ENCODE assay signal across 10 mouse cellular contexts in the genomic region with DNA sequence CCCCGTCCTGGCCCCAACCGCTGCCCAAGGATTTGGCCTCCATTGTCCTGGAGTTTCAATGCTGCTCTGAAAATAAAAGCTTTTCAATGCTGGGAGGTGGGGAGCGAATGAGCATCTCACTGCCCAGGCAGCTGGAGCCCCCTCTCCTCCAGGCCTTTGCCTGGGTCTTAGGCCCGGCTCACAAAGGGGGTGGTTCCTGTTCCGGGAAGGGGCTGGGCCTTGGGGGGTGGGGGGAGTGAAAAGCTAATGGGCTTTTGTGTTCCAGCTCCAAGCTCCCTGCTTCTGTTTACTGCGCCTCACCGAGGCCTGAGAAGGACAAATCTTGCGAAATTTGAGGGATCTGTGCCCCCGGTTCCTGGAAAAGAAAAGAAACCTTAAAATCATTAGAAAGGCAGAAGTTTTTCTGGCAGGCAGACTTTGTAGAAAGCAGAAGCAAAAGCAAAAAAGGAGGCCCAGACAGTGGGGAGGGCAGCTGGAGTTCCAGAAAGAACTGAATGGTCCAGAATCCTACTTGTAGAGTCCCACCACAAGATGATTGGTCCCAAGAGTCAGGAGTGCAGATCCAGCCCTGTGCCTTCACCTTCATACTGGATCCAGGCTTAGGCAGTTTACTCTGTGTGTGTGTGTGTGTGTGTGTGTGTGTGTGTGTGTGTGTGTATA. TPM values are rescaled to one million over a fixed set of nuclear protein-coding genes. Genes with fewer than 3 reads are reported as not detected.
A peak's percentile ranks its signal among the peaks of the same experiment; 100 is the strongest.
DNase-seq lines count a peak whose midpoint lies in the region; ATAC-seq lines count a peak whose summit lies in the region.
"Had no signal": no experiment of that assay in that cellular context is flagged by ENCODE, and none has a peak within 500 bp of the region (broad histone marks: within the 10 kb centered on the region; RNA-seq: fewer than 3 reads in every experiment).

No protein-coding gene starts in this region.

- no peak overlapping the region for H3K27ac ChIP-seq in heart, embryonic 12.5 days (ENCODE audit: poor library complexity, severe bottlenecking)
- H3K27ac ChIP-seq in hindbrain, embryonic 14.5 days = no peak overlapping the region
- H3K27ac ChIP-seq in midbrain, embryonic 16.5 days (ENCODE audit: low read length) = no peak overlapping the region
- no peak overlapping the region for H3K27ac ChIP-seq in kidney, embryonic 15.5 days
- H3K27ac ChIP-seq: lung, embryonic 15.5 days had no signal

- WGBS in heart, embryonic 12.5 days = 57% methylated on average over 9 of the region's 9 CpGs
- WGBS in hindbrain, embryonic 14.5 days = 8% methylated on average over 9 of the region's 9 CpGs
- WGBS in midbrain, embryonic 16.5 days = 4% methylated on average over 9 of the region's 9 CpGs
- WGBS in kidney, embryonic 15.5 days = 50% methylated on average over 9 of the region's 9 CpGs

- H3K9ac ChIP-seq in heart, embryonic 12.5 days = no peak overlapping the region
- H3K9ac ChIP-seq in hindbrain, embryonic 14.5 days = no peak overlapping the region
- H3K9ac ChIP-seq in midbrain, embryonic 16.5 days (ENCODE audit: low read depth, low read length) = no peak overlapping the region
- no peak overlapping the region for H3K9ac ChIP-seq in kidney, embryonic 15.5 days
- H3K9ac ChIP-seq: lung, embryonic 15.5 days had no signal

- H3K4me1 ChIP-seq in heart, embryonic 12.5 days (replicated peaks) = peaks cover 3% of the 10 kb centered on the region; the same call in 1 of the 2 replicates
- H3K4me1 ChIP-seq in hindbrain, embryonic 14.5 days (replicated peaks; ENCODE audit: control insufficient read depth, insufficient read depth, low read length) = no peaks in the 10 kb centered on the region
- H3K4me1 ChIP-seq in midbrain, embryonic 16.5 days (ENCODE audit: control insufficient read depth, insufficient read depth, low read length) = peaks cover 8% of the 10 kb centered on the region; the same call in 1 of the 2 replicates
- peaks cover 24% of the 10 kb centered on the region for H3K4me1 ChIP-seq in kidney, embryonic 15.5 days
- H3K4me1 ChIP-seq: lung, embryonic 15.5 days had no signal

- no peaks in the 10 kb centered on the region for H3K27me3 ChIP-seq in heart, embryonic 12.5 days (replicated peaks)
- H3K27me3 ChIP-seq in hindbrain, embryonic 14.5 days (ENCODE audit: control insufficient read depth, insufficient read depth, low read length) = no peaks in the 10 kb centered on the region
- no peaks in the 10 kb centered on the region for H3K27me3 ChIP-seq in midbrain, embryonic 16.5 days (ENCODE audit: control insufficient read depth, insufficient read depth, low read depth, low read length)
- H3K27me3 ChIP-seq in kidney, embryonic 15.5 days = peaks cover 31% of the 10 kb centered on the region
- H3K27me3 ChIP-seq: lung, embryonic 15.5 days had no signal

- DNase-seq in heart, adult 18-20 months = peak; percentile 43
- DNase-seq in embryo, embryonic 11 days = peak; percentile 81
- DNase-seq in hindbrain, embryonic 14.5 days (ENCODE audit: low spot score) = no peak
- DNase-seq in thymus, postnatal 25 days = no peak
- no peak for DNase-seq in urinary bladder, postnatal 36 days (ENCODE audit: low spot score in 2 of 2)
- DNase-seq: heart, postnatal 36 days had no signal

- no peak overlapping the region for H3K4me2 ChIP-seq in heart, embryonic 12.5 days
- H3K4me2 ChIP-seq in hindbrain, embryonic 14.5 days (replicated peaks) = no peak overlapping the region
- H3K4me2 ChIP-seq in midbrain, embryonic 16.5 days (ENCODE audit: low read length) = no peak overlapping the region
- H3K4me2 ChIP-seq in kidney, embryonic 15.5 days = no peak overlapping the region
- H3K4me2 ChIP-seq: lung, embryonic 15.5 days had no signal

- ATAC-seq in heart, embryonic 12.5 days (ENCODE audit: insufficient number of reproducible peaks, low FRiP score) = no peak
- peak; percentile 62 for ATAC-seq in hindbrain, embryonic 14.5 days (ENCODE audit: low FRiP score)
- ATAC-seq in midbrain, embryonic 16.5 days = peak; percentile 49; the same call in 1 of the 2 replicates
- ATAC-seq in kidney, embryonic 15.5 days (replicated peaks; ENCODE audit: low FRiP score) = no peak

- H3K9me3 ChIP-seq in heart, embryonic 12.5 days (replicated peaks) = no peaks in the 10 kb centered on the region
- H3K9me3 ChIP-seq in hindbrain, embryonic 14.5 days (ENCODE audit: control insufficient read depth, low read length) = no peaks in the 10 kb centered on the region
- no peaks in the 10 kb centered on the region for H3K9me3 ChIP-seq in midbrain, embryonic 16.5 days (replicated peaks; ENCODE audit: control insufficient read depth, low read length, poor library complexity, severe bottlenecking)
- H3K9me3 ChIP-seq in kidney, embryonic 15.5 days (replicated peaks) = no peaks in the 10 kb centered on the region
- H3K9me3 ChIP-seq: lung, embryonic 15.5 days had no signal

- no peaks in the 10 kb centered on the region for H3K36me3 ChIP-seq in heart, embryonic 12.5 days
- H3K36me3 ChIP-seq in hindbrain, embryonic 14.5 days (replicated peaks; ENCODE audit: control insufficient read depth, insufficient read depth) = no peaks in the 10 kb centered on the region
- H3K36me3 ChIP-seq in midbrain, embryonic 16.5 days (ENCODE audit: control insufficient read depth, insufficient read depth, low read length) = no peaks in the 10 kb centered on the region
- no peaks in the 10 kb centered on the region for H3K36me3 ChIP-seq in kidney, embryonic 15.5 days
- H3K36me3 ChIP-seq: lung, embryonic 15.5 days had no signal

- no peak overlapping the region for H3K4me3 ChIP-seq in heart, embryonic 12.5 days
- no peak overlapping the region for H3K4me3 ChIP-seq in hindbrain, embryonic 14.5 days (replicated peaks; ENCODE audit: low read length)
- H3K4me3 ChIP-seq in midbrain, embryonic 16.5 days (ENCODE audit: low read depth, low read length) = no peak overlapping the region
- no peak overlapping the region for H3K4me3 ChIP-seq in kidney, embryonic 15.5 days (replicated peaks)
- H3K4me3 ChIP-seq: lung, embryonic 15.5 days had no signal

RNA-seq across cellular contexts. Expression of a gene that starts 23.5 kb away (rescaled TPM):
- total RNA-seq in heart, adult 18-20 months (2021) = 1 to 10 TPM in 1 of 2 experiments, under 1 TPM in 1; 0.79 to 1.3 TPM
- polyA plus RNA-seq in heart, embryonic 12.5 days (2016; fragmentation: Nextera tagmentation; extraction: Ambion mirVana) = 3.9 and 4.6 TPM in 2 replicates
- 6.7 and 7.9 TPM in 2 replicates for polyA plus RNA-seq in hindbrain, embryonic 14.5 days (2014; fragmentation: Nextera tagmentation; extraction: Ambion mirVana)
- polyA plus RNA-seq in midbrain, embryonic 16.5 days (2015; fragmentation: Nextera tagmentation; extraction: Ambion mirVana) = 9.4 and 15.4 TPM in 2 replicates
- 33.2 and 34.6 TPM in 2 replicates for polyA plus RNA-seq in kidney, embryonic 15.5 days (2015; fragmentation: Nextera tagmentation; extraction: Ambion mirVana)

Comparison
In these comparisons a context has a peak if more than half of its experiments do, and no peak if none do; other contexts are left out.
1. DNase-seq: peak in heart, adult 18-20 months (2 of 2) and embryo, embryonic 11 days (single experiment); none in hindbrain, embryonic 14.5 days (single experiment), thymus, postnatal 25 days (single experiment) and urinary bladder, postnatal 36 days (0 of 2).
2. ATAC-seq: peak in hindbrain, embryonic 14.5 days (single experiment) and midbrain, embryonic 16.5 days (single experiment); none in heart, embryonic 12.5 days (single experiment) and kidney, embryonic 15.5 days (single experiment).